Mouse (Mus musculus): ENCODE data around the gene Gyg. TPM values are rescaled to one million over a fixed set of nuclear protein-coding genes. Genes with fewer than 3 reads are reported as not detected.

Gene Gyg
- polyA plus RNA-seq, 1 experiment from 2014 or later: 40.1 TPM

GRCm38 (mm10) chr3:20076145-20077053 lies 78.7 kb downstream of the Gyg start:
- H3K4me3 ChIP-seq: no peak overlapping the region
- H3K9me3 ChIP-seq: no peaks in the 10 kb centered on the region
- no peak overlapping the region for H3K9ac ChIP-seq
- H3K4me1 ChIP-seq: no peaks in the 10 kb centered on the region
- peaks cover 9% of the 10 kb centered on the region; the same call in 1 of the 2 replicates for H3K36me3 ChIP-seq
- no peak overlapping the region for H3K4me2 ChIP-seq (replicated peaks)
- no peak for ATAC-seq (ENCODE audit: insufficient number of reproducible peaks, insufficient read depth, low FRiP score, low TSS enrichment)
- WGBS: 79% methylated on average over 11 of the region's 11 CpGs
- no peak overlapping the region for H3K27ac ChIP-seq
- H3K27me3 ChIP-seq: no peaks in the 10 kb centered on the region

Other genes starting within 250 kb of the Gyg start
- gene Cp, start 198.3 kb downstream of the Gyg start, polyA plus RNA-seq (2016; fragmentation: Nextera tagmentation; extraction: Ambion mirVana): 3.2 and 6.1 TPM in 2 replicates
- 10.3 and 11.0 TPM in 2 replicates for gene Hps3, start 120.0 kb downstream of the Gyg start, polyA plus RNA-seq (2016; fragmentation: Nextera tagmentation; extraction: Ambion mirVana)
- 15.0 and 20.4 TPM in 2 replicates for gene Hltf, start 97.5 kb downstream of the Gyg start, polyA plus RNA-seq (2016; fragmentation: Nextera tagmentation; extraction: Ambion mirVana)
- 2.4 and 2.7 TPM in 2 replicates for gene Cpa3, start 86.9 kb upstream of the Gyg start, polyA plus RNA-seq (2016; fragmentation: Nextera tagmentation; extraction: Ambion mirVana)
- not detected in 2 replicates for gene Cpb1, start 120.4 kb upstream of the Gyg start, polyA plus RNA-seq (2016; fragmentation: Nextera tagmentation; extraction: Ambion mirVana)
- gene Agtr1b, start 211.9 kb upstream of the Gyg start, polyA plus RNA-seq (2016; fragmentation: Nextera tagmentation; extraction: Ambion mirVana): 0.10 and 0.12 TPM in 2 replicates